Mouse (Mus musculus) heart, embryonic 16.5 days (tissue): ENCODE measurements around the gene Trem3. TPM values are rescaled to one million over a fixed set of nuclear protein-coding genes. Genes with fewer than 3 reads are reported as not detected.

Source experiments
- ATAC-seq: fragments of 200-750 bp; cut with Nextera tagmentation; replicated peaks from 2 replicates; pipeline ENCODE4 v1.8.0; 2017; ENCODE audit warnings: moderate number of reproducible peaks; ENCODE audit not compliant: insufficient read depth, low FRiP score; ENCODE audit errors: extremely low read depth
- H3K27ac ChIP-seq: fragments of 300-500 bp; sonication (generic); 2 replicates; pipeline ENCODE4 v1.5.1; 2014; ENCODE audit warnings: mild to moderate bottlenecking, low read length, control low read depth, moderate library complexity
- H3K27me3 ChIP-seq: fragments of 300-500 bp; sonication (generic); 2 replicates; pipeline ENCODE4 v1.6.1; 2014; ENCODE audit warnings: low read length, mixed read lengths; ENCODE audit not compliant: control insufficient read depth, insufficient read depth
- H3K36me3 ChIP-seq: fragments of 300-500 bp; sonication (generic); 2 replicates; pipeline ENCODE4 v1.6.1; 2014; ENCODE audit not compliant: control insufficient read depth, insufficient read depth
- H3K4me1 ChIP-seq: fragments of 300-500 bp; sonication (generic); 2 replicates; pipeline ENCODE4 v1.6.1; 2014; ENCODE audit warnings: low read length, mixed read lengths; ENCODE audit not compliant: control insufficient read depth, insufficient read depth
- H3K4me2 ChIP-seq: fragments of 300-500 bp; sonication (generic); 2 replicates; pipeline ENCODE4 v1.6.1; 2014; ENCODE audit warnings: low read depth, mild to moderate bottlenecking, control low read depth, low read length
- H3K4me3 ChIP-seq: fragments of 300-500 bp; sonication (generic); 2 replicates; pipeline ENCODE4 v1.5.1; 2014; ENCODE audit warnings: mild to moderate bottlenecking, control low read depth, low read length
- H3K9ac ChIP-seq: fragments of 300-500 bp; sonication (generic); 2 replicates; pipeline ENCODE4 v1.6.1; 2014; ENCODE audit warnings: low read length, control low read depth
- H3K9me3 ChIP-seq: fragments of 300-500 bp; sonication (generic); replicated peaks from 2 replicates; pipeline ENCODE4 v1.6.1; 2016; ENCODE audit warnings: low read length; ENCODE audit not compliant: control insufficient read depth
- WGBS: fragments of 180-500 bp; shearing (Covaris S2); extraction: QIAGEN DNeasy Blood & Tissue Kit; methylation state at CpG from one replicate; pipeline ENCODE4 v1.1.7; 2014; 5-methylcytosine and 5-hydroxymethylcytosine counted together
- polyA plus RNA-seq: library from polyadenylated mRNA; unstranded; fragments of >200 nt; fragmentation: Nextera tagmentation; extraction: Ambion mirVana; gene quantifications from 2 replicates; pipeline ENCODE4 v1.2.1, GENCODE M21; 2015

The Trem3 gene
- polyA plus RNA-seq, 1 experiment from 2014 or later = not detected

DNA sequence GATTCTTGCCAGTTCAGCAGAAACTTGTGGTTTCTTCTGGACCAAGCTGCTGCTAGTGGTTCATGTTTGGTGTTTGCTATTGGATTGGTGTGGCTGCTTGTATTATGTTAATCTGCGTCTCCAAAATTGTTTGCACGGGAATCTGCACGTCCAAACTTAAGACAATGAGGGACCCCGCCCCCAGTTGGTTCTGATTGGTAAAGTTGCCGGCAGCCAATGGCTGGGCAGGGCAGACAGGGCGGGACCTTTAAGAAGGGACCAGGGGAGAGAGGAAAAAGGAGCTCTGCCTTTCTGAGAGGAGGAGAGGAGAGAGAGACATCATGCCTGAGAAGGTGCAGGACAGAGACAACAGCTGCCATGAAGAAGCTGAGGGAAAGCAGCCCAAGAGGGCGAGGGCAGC lies 28.2 kb downstream of the Trem3 start:
- Histone ChIP-seq H3K36me3 (no peaks in the 10 kb centered on the region), H3K4me3 (no peak overlapping the region), H3K9ac (no peak overlapping the region), H3K27ac (no peak overlapping the region), H3K9me3 (no peaks in the 10 kb centered on the region), H3K4me2 (no peak overlapping the region), H3K4me1 (no peaks in the 10 kb centered on the region), H3K27me3 (no peaks in the 10 kb centered on the region)
- WGBS = 56% methylated on average over 7 of the region's 7 CpGs
- no peak for ATAC-seq

- Histone ChIP-seq H3K9me3 (no peaks in the 10 kb centered on the region), H3K27me3 (no peaks in the 10 kb centered on the region), H3K27ac (no peak overlapping the region), H3K36me3 (no peaks in the 10 kb centered on the region), H3K9ac (no peak overlapping the region), H3K4me2 (no peak overlapping the region), H3K4me1 (peaks cover 3% of the 10 kb centered on the region; the same call in 1 of the 2 replicates), H3K4me3 (no peak overlapping the region)
- no peak for ATAC-seq
Measured at GRCm38 (mm10) chr17:48278381-48278780, 30.8 kb downstream of the Trem3 start.

DNA sequence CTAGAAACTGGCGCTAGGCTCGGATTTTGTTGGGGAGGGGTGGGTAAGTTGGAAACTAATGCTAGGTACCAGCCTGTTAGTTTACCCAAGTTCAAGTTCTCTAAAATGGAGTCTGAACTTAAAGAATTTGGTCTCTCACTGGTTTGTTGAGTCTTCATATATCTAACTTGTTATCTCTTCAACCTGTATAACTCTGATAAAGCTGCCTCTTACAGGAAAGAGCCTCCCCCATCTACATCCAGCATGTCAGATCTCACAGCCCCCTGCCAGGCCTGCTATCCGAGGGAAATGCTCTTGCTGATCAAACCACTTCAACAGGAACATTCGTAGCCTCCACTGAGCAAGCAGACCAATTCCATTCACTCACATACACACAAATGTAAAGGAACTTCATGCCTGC lies 31.4 kb downstream of the Trem3 start:
- H3K36me3 ChIP-seq = no peaks in the 10 kb centered on the region
- no peak overlapping the region for H3K4me2 ChIP-seq
- H3K27ac ChIP-seq = no peak overlapping the region
- no peak overlapping the region for H3K9ac ChIP-seq
- no peak overlapping the region for H3K4me3 ChIP-seq
- ATAC-seq = no peak
- WGBS = 80% methylated on average over 4 of the region's 4 CpGs
- H3K9me3 ChIP-seq = no peaks in the 10 kb centered on the region
- peaks cover 3% of the 10 kb centered on the region; the same call in 1 of the 2 replicates for H3K4me1 ChIP-seq
- H3K27me3 ChIP-seq = no peaks in the 10 kb centered on the region

- Histone ChIP-seq H3K4me1 (peaks cover 3% of the 10 kb centered on the region; the same call in 1 of the 2 replicates), H3K4me3 (peak overlapping the region; percentile 37), H3K9ac (peak overlapping the region; percentile 46), H3K27me3 (no peaks in the 10 kb centered on the region), H3K36me3 (no peaks in the 10 kb centered on the region), H3K4me2 (peak overlapping the region; percentile 61), H3K27ac (no peak overlapping the region), H3K9me3 (no peaks in the 10 kb centered on the region)
- no peak for ATAC-seq
- WGBS = 39% methylated on average over 18 of the region's 18 CpGs
Measured at GRCm38 (mm10) chr17:48280943-48281738, 33.6 kb downstream of the Trem3 start.

GRCm38 (mm10) chr17:48281739-48282085 lies 34.1 kb downstream of the Trem3 start:
- WGBS = 9% methylated on average over 3 of the region's 3 CpGs
- Histone ChIP-seq H3K27ac (no peak overlapping the region), H3K4me1 (peaks cover 3% of the 10 kb centered on the region; the same call in 1 of the 2 replicates), H3K4me2 (peak overlapping the region; percentile 61), H3K9ac (peak overlapping the region; percentile 46), H3K9me3 (no peaks in the 10 kb centered on the region), H3K4me3 (peak overlapping the region; percentile 37), H3K36me3 (no peaks in the 10 kb centered on the region), H3K27me3 (no peaks in the 10 kb centered on the region)
- ATAC-seq = no peak

- Histone ChIP-seq H3K27ac (no peak overlapping the region), H3K36me3 (no peaks in the 10 kb centered on the region), H3K4me3 (no peak overlapping the region), H3K27me3 (no peaks in the 10 kb centered on the region), H3K4me2 (no peak overlapping the region), H3K9me3 (peaks cover 3% of the 10 kb centered on the region; the same call in 1 of the 2 replicates), H3K9ac (no peak overlapping the region), H3K4me1 (no peaks in the 10 kb centered on the region)
- ATAC-seq = no peak
- WGBS = 33% methylated on average over 1 of the region's 1 CpGs
Measured at GRCm38 (mm10) chr17:48286765-48287164, 39.2 kb downstream of the Trem3 start.

GRCm38 (mm10) chr17:48287276-48287675 lies 39.7 kb downstream of the Trem3 start:
- H3K9me3 ChIP-seq = peaks cover 3% of the 10 kb centered on the region; the same call in 1 of the 2 replicates
- no peak overlapping the region for H3K4me3 ChIP-seq
- no peak overlapping the region for H3K27ac ChIP-seq
- no peaks in the 10 kb centered on the region for H3K27me3 ChIP-seq
- no peaks in the 10 kb centered on the region for H3K4me1 ChIP-seq
- WGBS = 58% methylated on average over 2 of the region's 2 CpGs
- H3K36me3 ChIP-seq = no peaks in the 10 kb centered on the region
- H3K9ac ChIP-seq = no peak overlapping the region
- no peak for ATAC-seq
- H3K4me2 ChIP-seq = no peak overlapping the region

DNA sequence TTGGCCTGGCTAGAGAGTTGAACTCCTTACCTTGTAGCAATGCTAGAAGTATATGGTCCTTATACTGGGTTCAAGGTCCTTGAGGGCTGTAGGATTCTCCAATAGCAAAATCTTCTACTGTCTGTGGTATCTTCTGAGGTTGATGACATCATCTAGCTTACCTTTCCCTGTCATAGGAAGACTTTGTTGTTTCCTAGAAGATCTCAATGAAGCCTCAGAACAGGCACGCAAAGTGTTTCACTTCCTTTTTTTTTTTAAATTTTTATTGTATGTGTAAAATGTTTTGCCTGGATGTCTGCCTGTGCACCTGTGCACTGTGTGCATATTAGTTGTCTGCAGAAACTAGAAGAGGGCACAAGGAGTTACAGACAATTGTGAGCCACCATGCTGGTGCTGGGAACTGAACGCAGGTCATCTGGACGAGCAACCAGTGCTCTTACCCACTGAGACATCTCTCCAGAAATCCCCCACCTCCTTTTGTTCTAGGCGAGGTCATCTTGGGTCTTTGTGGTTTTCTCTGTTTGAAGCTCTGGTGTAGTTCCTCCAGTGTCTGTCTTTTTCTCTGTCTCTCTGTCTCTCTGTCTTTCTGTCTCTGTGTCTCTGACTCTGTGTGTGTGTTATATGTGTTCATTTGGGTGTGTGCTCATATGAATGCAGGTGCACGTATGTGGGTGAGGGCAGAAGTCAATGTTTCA lies 46.1 kb downstream of the Trem3 start:
- no peaks in the 10 kb centered on the region for H3K36me3 ChIP-seq
- no peak overlapping the region for H3K4me2 ChIP-seq
- no peaks in the 10 kb centered on the region for H3K27me3 ChIP-seq
- 73% methylated on average over 5 of the region's 5 CpGs for WGBS
- no peak overlapping the region for H3K4me3 ChIP-seq
- no peaks in the 10 kb centered on the region for H3K4me1 ChIP-seq
- H3K9me3 ChIP-seq = peaks cover 3% of the 10 kb centered on the region; the same call in 1 of the 2 replicates
- no peak overlapping the region for H3K27ac ChIP-seq
- no peak for ATAC-seq
- H3K9ac ChIP-seq = no peak overlapping the region

- ATAC-seq = no peak
- WGBS = 30% methylated on average over 3 of the region's 4 CpGs
- H3K4me2 ChIP-seq = peak within 1 kb of the TSS; percentile 37
Measured at GRCm38 (mm10) chr17:48299203-48299602, 51.6 kb downstream of the Trem3 start, which contains the start of gene Treml2. Gene Treml2, plus strand, starts transcription at chr17:48299498.

More at GRCm38 (mm10) chr17:48299203-48299602, 51.6 kb downstream of the Trem3 start, which contains the start of gene Treml2:
- H3K4me3 ChIP-seq = peak within 1 kb of the TSS; percentile 37
- no peaks in the 10 kb centered on the region for H3K9me3 ChIP-seq
- H3K4me1 ChIP-seq = no peaks in the 10 kb centered on the region
- no peaks in the 10 kb centered on the region for H3K36me3 ChIP-seq
- H3K27ac ChIP-seq = peak within 1 kb of the TSS; percentile 27; the same call in 1 of the 2 replicates
- H3K9ac ChIP-seq = no peak within 1 kb of the TSS
- H3K27me3 ChIP-seq = no peaks in the 10 kb centered on the region
